Mouse (Mus musculus): ENCODE measurements around the gene Gm49450. TPM values are rescaled to one million over a fixed set of nuclear protein-coding genes. Genes with fewer than 3 reads are reported as not detected.
"Not testable (repeated sequence)": the region's sequence is repeated elsewhere in the genome, so short reads cannot be mapped to it uniquely, and the experiment has no call there.

The Gm49450 gene
- polyA plus RNA-seq, 1 experiment from 2014 or later, result not detected

DNA sequence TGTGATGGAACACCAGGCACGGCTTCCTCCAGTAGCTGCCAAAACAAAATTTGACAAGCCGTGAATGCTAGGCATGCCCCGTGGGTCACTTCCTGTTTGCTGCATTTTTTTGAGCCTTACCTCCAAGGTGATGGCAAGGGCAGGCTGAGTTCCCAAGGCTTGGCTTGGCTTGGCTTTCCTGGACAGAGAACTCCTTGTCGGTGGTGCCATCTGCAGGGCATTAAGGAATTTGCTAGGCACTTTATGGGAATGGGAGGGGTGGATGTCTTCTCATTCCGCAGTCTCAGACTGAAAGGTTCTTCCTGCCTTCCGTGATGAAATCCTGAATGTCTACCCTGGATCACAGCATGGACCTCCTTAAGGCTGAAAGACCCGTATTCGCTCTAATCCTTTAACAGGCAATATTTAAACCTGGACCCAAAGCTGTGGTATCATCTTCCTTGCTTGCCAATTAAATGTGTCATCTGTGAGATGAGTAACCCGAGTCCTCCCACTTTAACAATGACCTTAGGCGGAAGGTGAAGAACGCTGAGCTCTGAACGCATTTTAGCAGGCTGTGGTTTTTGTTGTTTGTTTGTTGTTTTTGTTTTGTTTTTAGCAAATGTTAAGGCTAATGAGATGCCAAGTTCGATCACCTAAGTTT, 24.6 kb downstream of the Gm49450 start:
- no peak overlapping the region for H3K4me3 ChIP-seq
- H3K4me1 ChIP-seq, result peaks cover 13% of the 10 kb centered on the region
- no peaks in the 10 kb centered on the region for H3K27me3 ChIP-seq
- no peak overlapping the region for H3K9ac ChIP-seq
- peaks cover 10% of the 10 kb centered on the region for H3K36me3 ChIP-seq
- no peak overlapping the region for H3K27ac ChIP-seq
- H3K4me2 ChIP-seq, result no peak overlapping the region
- no peak for ATAC-seq (ENCODE audit: insufficient number of reproducible peaks, low FRiP score, low TSS enrichment, low read depth)
- no peaks in the 10 kb centered on the region for H3K9me3 ChIP-seq
- WGBS, result 12% methylated on average over 13 of the region's 13 CpGs

DNA sequence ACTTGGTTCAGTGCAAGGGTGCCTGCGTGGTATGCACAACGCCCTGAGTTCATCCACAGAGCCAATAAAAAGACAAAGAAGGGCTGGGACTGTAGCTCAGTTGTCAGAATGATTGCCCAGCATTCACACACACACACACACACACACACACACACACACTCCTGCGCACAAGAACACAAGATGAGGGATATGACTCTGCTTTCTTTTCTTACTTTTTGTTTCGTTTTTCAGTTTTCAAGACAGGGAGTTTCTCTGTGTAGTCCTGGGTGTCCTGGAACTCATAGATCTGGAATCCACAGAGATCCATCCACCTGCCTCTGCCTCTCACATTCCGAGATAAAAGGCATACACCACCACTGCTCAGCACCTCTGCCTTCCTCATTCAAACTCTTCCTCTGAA, 25.8 kb downstream of the Gm49450 start:
- no peaks in the 10 kb centered on the region for H3K27me3 ChIP-seq
- WGBS, result 80% methylated on average over 5 of the region's 5 CpGs
- H3K4me2 ChIP-seq, result no peak overlapping the region
- no peak overlapping the region for H3K9ac ChIP-seq
- no peak for ATAC-seq (ENCODE audit: insufficient number of reproducible peaks, low FRiP score, low TSS enrichment, low read depth)
- H3K9me3 ChIP-seq, result no peaks in the 10 kb centered on the region
- no peak overlapping the region for H3K27ac ChIP-seq
- no peak overlapping the region for H3K4me3 ChIP-seq
- H3K36me3 ChIP-seq, result peaks cover 10% of the 10 kb centered on the region
- H3K4me1 ChIP-seq, result peaks cover 10% of the 10 kb centered on the region

DNA sequence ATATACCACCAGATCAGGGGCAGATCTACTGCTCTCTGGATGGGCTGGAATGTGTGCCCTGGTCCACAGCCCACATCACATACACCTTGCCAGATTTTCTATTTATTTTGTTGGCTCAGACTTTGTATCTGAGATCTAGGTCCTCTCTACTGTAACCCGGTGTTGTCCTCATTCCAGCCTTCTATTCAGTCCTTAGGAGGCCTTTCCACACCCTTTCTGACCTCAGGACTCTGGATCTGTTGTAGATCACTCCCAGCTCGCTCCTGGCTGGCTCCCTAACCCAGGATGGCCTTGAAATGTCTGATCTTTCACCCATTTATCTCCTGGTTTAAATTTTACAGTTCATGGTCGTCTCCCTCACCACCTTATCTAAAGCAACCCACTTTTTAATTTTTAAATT, 28.7 kb downstream of the Gm49450 start:
- 75% methylated on average over 3 of the region's 3 CpGs for WGBS
- no peak overlapping the region for H3K4me3 ChIP-seq
- H3K9ac ChIP-seq, result no peak overlapping the region
- no peak overlapping the region for H3K27ac ChIP-seq
- ATAC-seq (ENCODE audit: insufficient number of reproducible peaks, low FRiP score, low TSS enrichment, low read depth), result no peak
- no peaks in the 10 kb centered on the region for H3K27me3 ChIP-seq
- H3K4me1 ChIP-seq, result peaks cover 5% of the 10 kb centered on the region; the same call in 1 of the 2 replicates
- H3K4me2 ChIP-seq, result no peak overlapping the region
- H3K9me3 ChIP-seq, result no peaks in the 10 kb centered on the region
- H3K36me3 ChIP-seq, result no peaks in the 10 kb centered on the region

DNA sequence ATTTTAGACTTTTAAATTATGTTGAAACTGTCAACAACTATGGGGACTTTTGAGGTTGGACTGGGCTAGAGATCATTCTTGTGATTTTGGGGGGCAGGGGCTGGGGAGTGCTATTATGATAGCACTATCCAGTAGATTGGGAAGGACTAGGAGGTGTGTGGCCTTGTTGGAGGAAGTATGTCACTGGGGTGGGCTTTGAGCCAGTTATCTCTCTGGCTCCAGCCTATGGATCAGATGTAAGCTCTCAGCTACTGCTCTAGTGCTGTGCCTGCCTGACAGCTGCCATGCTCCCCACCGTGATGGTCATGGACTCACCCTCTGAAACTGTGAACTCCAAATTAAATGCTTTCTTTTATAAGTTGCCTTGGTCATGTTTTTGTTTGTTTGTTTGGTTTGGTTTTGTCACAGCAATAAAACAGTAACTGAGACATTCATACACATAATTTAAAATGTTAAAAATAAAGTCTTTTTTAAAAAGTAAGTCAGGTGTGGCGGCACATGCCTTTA, 30.3 kb downstream of the Gm49450 start:
- H3K27me3 ChIP-seq, result no peaks in the 10 kb centered on the region
- H3K4me1 ChIP-seq, result no peaks in the 10 kb centered on the region
- no peak overlapping the region for H3K4me2 ChIP-seq
- no peaks in the 10 kb centered on the region for H3K36me3 ChIP-seq
- no peak overlapping the region for H3K4me3 ChIP-seq
- no peaks in the 10 kb centered on the region for H3K9me3 ChIP-seq
- H3K27ac ChIP-seq, result no peak overlapping the region
- ATAC-seq (ENCODE audit: insufficient number of reproducible peaks, low FRiP score, low TSS enrichment, low read depth), result no peak
- H3K9ac ChIP-seq, result no peak overlapping the region
- WGBS, result 78% methylated on average over 2 of the region's 2 CpGs

DNA sequence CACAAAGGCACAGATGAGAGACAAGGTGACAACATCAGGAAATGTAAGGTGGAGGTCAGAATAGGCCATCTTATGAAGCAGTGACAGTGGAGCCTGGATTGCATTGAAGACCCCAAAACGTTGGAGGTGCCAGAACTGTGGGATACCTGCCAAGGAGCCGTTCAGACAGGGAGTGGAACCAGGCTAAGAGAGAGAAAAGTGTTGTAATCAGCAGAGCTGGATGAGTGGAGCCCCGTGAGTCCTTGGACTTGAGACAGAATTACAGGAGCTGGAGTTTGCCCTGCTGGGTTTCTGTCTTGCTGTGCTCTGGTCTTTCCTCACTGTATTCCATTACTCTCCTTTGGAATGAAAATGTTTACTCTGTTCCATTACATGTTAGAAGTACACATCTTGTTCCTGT, 30.8 kb downstream of the Gm49450 start:
- Histone ChIP-seq H3K9me3 (no peaks in the 10 kb centered on the region), H3K27ac (no peak overlapping the region), H3K4me1 (no peaks in the 10 kb centered on the region), H3K27me3 (no peaks in the 10 kb centered on the region), H3K4me2 (no peak overlapping the region), H3K9ac (no peak overlapping the region), H3K4me3 (no peak overlapping the region), H3K36me3 (no peaks in the 10 kb centered on the region)
- 53% methylated on average over 3 of the region's 3 CpGs for WGBS
- ATAC-seq (ENCODE audit: insufficient number of reproducible peaks, low FRiP score, low TSS enrichment, low read depth), result no peak

DNA sequence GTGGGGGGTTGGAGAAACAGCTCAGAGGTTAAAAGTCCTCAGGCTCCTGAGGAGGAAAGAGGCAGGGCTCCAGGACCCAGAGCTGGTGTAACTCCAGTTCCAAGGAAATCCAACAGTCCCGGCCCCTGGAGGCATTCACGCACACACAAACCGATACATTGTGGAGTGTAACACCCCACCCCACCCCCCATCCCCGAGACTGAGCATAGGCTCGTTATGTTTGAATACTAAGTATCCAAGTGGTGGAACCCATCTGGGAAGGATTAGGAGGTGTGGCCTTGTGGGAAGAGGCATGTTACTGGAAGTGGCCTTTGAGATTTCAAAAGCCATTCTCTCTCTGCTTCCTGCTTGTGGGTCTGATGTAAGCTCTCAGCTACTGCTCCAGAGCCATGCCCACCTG, 31.8 kb downstream of the Gm49450 start:
- WGBS, result 76% methylated on average over 5 of the region's 5 CpGs
- ATAC-seq (ENCODE audit: insufficient number of reproducible peaks, low FRiP score, low TSS enrichment, low read depth), result no peak

DNA sequence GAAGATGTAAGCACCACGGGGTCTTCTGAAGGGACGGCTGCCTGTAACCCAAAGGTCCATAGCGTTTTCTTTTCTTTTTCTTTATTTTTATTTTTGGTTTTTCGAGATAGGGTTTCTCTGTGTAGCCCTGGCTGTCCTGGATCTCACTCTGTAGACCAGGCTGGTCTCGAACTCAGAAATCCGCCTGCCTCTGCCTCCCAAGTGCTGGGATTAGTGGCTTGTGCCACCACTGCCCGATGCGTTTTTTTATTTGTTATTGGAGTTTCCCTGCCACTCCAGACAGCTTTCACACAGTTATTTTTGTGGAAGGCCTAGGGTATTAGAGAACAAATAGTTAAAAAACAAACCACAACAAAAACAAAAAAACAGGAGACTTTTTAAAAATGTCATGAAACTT, 34.9 kb downstream of the Gm49450 start:
- H3K36me3 ChIP-seq; ATAC-seq (ENCODE audit: insufficient number of reproducible peaks, low FRiP score, low TSS enrichment, low read depth); H3K9me3 ChIP-seq; H3K27me3 ChIP-seq: not testable (repeated sequence)
- Histone ChIP-seq H3K27ac (peak overlapping the region; percentile 95), H3K4me3 (peak overlapping the region; percentile 84), H3K9ac (0 out of 2 replicates have a peak overlapping the region, but pooled peaks have one; percentile 14), H3K4me1 (peaks cover 19% of the 10 kb centered on the region), H3K4me2 (peak overlapping the region; percentile 78)
- 22% methylated on average over 8 of the region's 8 CpGs for WGBS

More for the DNA sequence above, 31.8 kb downstream of the Gm49450 start:
- no peak overlapping the region for H3K4me2 ChIP-seq
- H3K27ac ChIP-seq, result no peak overlapping the region
- no peak overlapping the region for H3K4me3 ChIP-seq
- H3K9ac ChIP-seq, result no peak overlapping the region
- H3K36me3 ChIP-seq, result no peaks in the 10 kb centered on the region
- H3K4me1 ChIP-seq, result peaks cover 7% of the 10 kb centered on the region
- no peaks in the 10 kb centered on the region for H3K27me3 ChIP-seq
- H3K9me3 ChIP-seq, result no peaks in the 10 kb centered on the region

DNA sequence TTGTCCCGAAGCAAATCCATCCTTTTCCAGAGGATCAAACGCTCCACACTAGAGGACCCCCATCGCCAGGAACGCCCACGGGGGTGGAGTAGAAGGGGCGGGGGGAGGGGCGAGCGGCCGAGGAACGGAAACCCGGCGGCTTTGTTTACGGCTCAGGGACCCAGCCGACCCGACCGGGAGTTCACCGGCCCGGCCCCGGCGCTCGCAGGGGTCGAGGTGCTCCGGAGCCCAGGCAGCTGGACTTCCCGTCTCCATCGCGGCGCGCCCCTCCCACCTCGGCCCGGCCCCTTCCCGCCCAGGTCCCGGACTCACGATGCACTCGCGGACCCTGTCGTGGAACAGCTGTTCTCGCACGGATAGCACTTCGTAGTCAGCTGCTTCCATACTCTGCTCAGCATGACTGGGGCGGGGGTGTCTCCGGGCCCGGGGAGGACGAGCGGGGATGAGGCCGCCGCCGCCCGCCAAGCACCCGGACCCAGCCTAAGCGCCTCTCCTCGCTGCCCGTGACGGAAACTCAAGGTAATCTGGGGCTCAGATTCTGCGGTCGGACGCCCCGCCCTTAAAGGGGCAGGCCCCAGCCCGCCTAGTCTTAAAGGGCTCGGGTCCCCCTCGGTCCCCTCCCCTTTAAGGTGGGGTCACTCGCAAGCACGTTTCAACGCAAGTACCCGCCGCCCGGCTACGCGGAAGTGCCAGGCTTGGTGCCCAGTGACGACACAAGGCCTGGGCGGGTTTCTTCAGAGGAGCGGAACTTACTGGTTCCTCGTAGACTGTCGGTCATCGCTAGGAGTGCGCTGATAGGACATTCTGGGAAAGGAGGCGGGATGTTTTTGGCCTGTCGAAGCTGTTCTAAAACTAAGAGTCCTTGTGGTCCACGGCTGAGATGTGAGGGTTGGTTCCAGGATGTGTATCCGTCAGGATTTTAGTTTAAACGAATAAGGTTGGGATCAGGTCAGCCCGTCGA, 35.5 kb downstream of the Gm49450 start, which contains the start of gene Lmbr1l:
Lmbr1l (minus strand) TSS at position 694 of the 961 bp plus-strand sequence.
- peak within 1 kb of the TSS; percentile 84 for H3K4me3 ChIP-seq
- WGBS, result under 1% methylated on average over 82 of the region's 82 CpGs
- peak; percentile 97 for ATAC-seq (ENCODE audit: insufficient number of reproducible peaks, low FRiP score, low TSS enrichment, low read depth)
- H3K27me3 ChIP-seq, result no peaks in the 10 kb centered on the region
- H3K9me3 ChIP-seq, result no peaks in the 10 kb centered on the region
- peaks cover 19% of the 10 kb centered on the region for H3K4me1 ChIP-seq
- H3K4me2 ChIP-seq, result peak within 1 kb of the TSS; percentile 78
- H3K27ac ChIP-seq, result peak within 1 kb of the TSS; percentile 95
- H3K9ac ChIP-seq, result peak within 1 kb of the TSS; percentile 76
- peaks cover 16% of the 10 kb centered on the region; the same call in 1 of the 2 replicates for H3K36me3 ChIP-seq

DNA sequence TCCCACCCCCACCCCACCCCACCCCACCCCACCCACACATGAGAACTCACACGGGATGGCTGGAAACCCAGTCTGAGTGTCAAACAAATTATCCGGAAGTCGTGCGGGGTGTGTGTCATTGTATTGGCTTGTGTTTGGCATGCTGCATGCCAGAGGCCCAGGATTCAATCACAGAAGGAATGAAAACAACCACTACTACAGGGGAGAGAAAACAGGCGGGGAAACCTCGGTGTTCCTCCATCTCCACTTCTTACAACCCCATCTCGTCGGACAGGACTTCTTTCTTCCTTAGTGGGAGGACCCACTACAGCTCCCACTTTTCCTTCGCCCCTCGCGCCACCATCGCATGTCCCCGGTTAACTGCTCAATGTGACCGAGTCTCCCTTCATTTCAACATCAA, 36.3 kb downstream of the Gm49450 start:
- Histone ChIP-seq H3K4me1 (peaks cover 19% of the 10 kb centered on the region), H3K9ac (peak overlapping the region; percentile 76), H3K27me3 (no peaks in the 10 kb centered on the region), H3K36me3 (peaks cover 23% of the 10 kb centered on the region), H3K4me2 (peak overlapping the region; percentile 78), H3K27ac (peak overlapping the region; percentile 95), H3K4me3 (peak overlapping the region; percentile 84), H3K9me3 (no peaks in the 10 kb centered on the region)
- ATAC-seq (ENCODE audit: insufficient number of reproducible peaks, low FRiP score, low TSS enrichment, low read depth), result no peak
- WGBS, result under 1% methylated on average over 14 of the region's 14 CpGs

DNA sequence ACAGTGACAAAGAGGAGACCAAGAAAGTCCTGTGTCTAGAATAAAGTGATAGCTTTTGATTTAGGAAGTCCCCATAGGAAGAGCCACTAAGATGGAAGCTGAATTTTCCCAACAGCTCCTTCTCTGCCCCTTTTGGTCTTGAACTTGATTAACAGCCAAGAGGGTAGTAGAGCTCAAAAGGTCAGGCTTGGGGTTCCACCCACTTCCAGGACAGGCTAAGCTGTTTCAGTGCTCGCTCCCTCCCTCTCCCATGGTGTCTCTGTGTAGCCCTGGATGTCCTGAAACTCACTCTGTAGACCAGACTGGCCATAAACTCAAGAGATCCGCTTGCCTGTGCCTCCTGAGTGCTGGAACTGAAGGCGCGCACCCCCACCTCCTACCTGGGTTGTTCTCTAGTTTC, 37.3 kb downstream of the Gm49450 start:
- H3K9me3 ChIP-seq, result no peaks in the 10 kb centered on the region
- peak overlapping the region; percentile 84; the same call in 1 of the 2 replicates for H3K4me3 ChIP-seq
- H3K27me3 ChIP-seq, result no peaks in the 10 kb centered on the region
- no peak for ATAC-seq (ENCODE audit: insufficient number of reproducible peaks, low FRiP score, low TSS enrichment, low read depth)
- H3K36me3 ChIP-seq, result peaks cover 34% of the 10 kb centered on the region
- H3K9ac ChIP-seq, result no peak overlapping the region
- peaks cover 19% of the 10 kb centered on the region for H3K4me1 ChIP-seq
- H3K4me2 ChIP-seq, result peak overlapping the region; percentile 78
- WGBS, result 85% methylated on average over 4 of the region's 4 CpGs
- no peak overlapping the region for H3K27ac ChIP-seq

DNA sequence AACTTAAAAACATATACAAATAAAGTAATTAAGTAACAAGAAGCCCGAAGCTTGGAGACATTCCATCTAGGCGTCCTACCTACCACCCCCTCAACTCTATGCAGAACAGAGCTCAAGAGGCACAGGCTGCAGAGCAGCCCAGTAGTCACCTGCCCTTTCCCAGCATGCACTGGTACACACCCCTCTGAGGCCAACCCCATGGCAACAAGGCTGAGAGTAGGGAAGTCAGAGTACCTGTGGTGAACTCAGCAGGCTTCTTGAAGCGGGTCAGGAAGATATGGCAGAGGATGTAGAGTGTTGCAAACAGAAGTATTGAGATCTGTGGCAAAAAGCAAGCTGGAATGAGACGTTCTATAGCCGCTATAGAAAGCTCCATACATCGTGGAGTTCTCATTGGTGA, 38.4 kb downstream of the Gm49450 start:
- ATAC-seq (ENCODE audit: insufficient number of reproducible peaks, low FRiP score, low TSS enrichment, low read depth), result no peak
- H3K9me3 ChIP-seq, result no peaks in the 10 kb centered on the region
- WGBS, result 90% methylated on average over 6 of the region's 6 CpGs
- no peaks in the 10 kb centered on the region for H3K27me3 ChIP-seq
- peaks cover 19% of the 10 kb centered on the region for H3K4me1 ChIP-seq
- H3K27ac ChIP-seq, result no peak overlapping the region
- no peak overlapping the region for H3K4me2 ChIP-seq
- H3K4me3 ChIP-seq, result no peak overlapping the region
- H3K36me3 ChIP-seq, result peaks cover 44% of the 10 kb centered on the region
- H3K9ac ChIP-seq, result no peak overlapping the region

DNA sequence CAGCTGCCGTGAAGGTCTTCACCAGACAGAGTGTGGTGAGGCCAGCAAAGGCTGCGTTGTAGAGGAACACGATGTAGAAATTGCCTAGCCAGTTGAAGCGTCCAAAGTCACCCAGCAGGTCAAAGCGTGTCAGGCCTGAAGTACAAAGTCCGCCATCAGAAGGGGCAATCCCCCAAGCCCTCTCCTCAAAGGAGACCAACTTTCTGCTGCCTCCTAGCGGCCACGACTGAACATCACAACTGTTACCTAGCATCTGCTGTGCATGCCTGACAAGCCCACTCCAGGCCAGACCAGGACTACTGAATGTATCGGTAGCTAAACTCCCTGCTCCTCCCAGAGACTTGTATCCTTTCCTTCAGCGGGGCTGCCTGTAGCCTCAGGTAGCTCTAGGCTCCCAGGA, 48.7 kb downstream of the Gm49450 start:
- Histone ChIP-seq H3K27ac (no peak overlapping the region), H3K27me3 (peaks cover 13% of the 10 kb centered on the region), H3K36me3 (peaks cover 64% of the 10 kb centered on the region), H3K4me2 (no peak overlapping the region), H3K4me1 (no peaks in the 10 kb centered on the region), H3K9me3 (no peaks in the 10 kb centered on the region), H3K4me3 (no peak overlapping the region), H3K9ac (no peak overlapping the region)
- 30% methylated on average over 10 of the region's 10 CpGs for WGBS
- ATAC-seq (ENCODE audit: insufficient number of reproducible peaks, low FRiP score, low TSS enrichment, low read depth), result no peak
